Mouse (Mus musculus) kidney, postnatal 0 days (tissue): ENCODE measurements around the gene Pdk1. TPM values are rescaled to one million over a fixed set of nuclear protein-coding genes. Genes with fewer than 3 reads are reported as not detected.
A peak's percentile ranks its signal among the peaks of the same experiment; 100 is the strongest.
"Not testable (repeated sequence)": the region's sequence is repeated elsewhere in the genome, so short reads cannot be mapped to it uniquely, and the experiment has no call there.

Experiments used
- ATAC-seq: fragments of 200-750 bp; cut with Nextera tagmentation; replicated peaks from 2 replicates; pipeline ENCODE4 v1.8.0; 2017; ENCODE audit warnings: low read depth, moderate number of reproducible peaks, moderate TSS enrichment, moderate library complexity; ENCODE audit not compliant: low FRiP score
- DNase-seq: peaks from one replicate; pipeline ENCODE4 v3.0.0-alpha.2; 2016; ENCODE audit warnings: low spot score
- H3K27ac ChIP-seq: fragments of 300-500 bp; sonication (generic); 2 replicates; pipeline ENCODE4 v1.5.1; 2014; ENCODE audit warnings: mild to moderate bottlenecking
- H3K27me3 ChIP-seq: fragments of 300-500 bp; sonication (generic); 2 replicates; pipeline ENCODE4 v1.6.1; 2014; ENCODE audit warnings: low read length, mixed read lengths; ENCODE audit not compliant: insufficient read depth
- H3K36me3 ChIP-seq: fragments of 300-500 bp; sonication (generic); 2 replicates; pipeline ENCODE4 v1.6.1; 2014; ENCODE audit warnings: low read length, mixed read lengths; ENCODE audit not compliant: insufficient read depth
- H3K4me1 ChIP-seq: fragments of 300-500 bp; sonication (generic); replicated peaks from 2 replicates; pipeline ENCODE4 v1.6.1; 2014; ENCODE audit warnings: antibody characterized with exemption, low read length, mixed read lengths; ENCODE audit not compliant: insufficient read depth
- H3K4me2 ChIP-seq: fragments of 300-500 bp; sonication (generic); 2 replicates; pipeline ENCODE4 v1.6.1; 2014; ENCODE audit warnings: mild to moderate bottlenecking, low read length, moderate library complexity, mixed read lengths
- H3K4me3 ChIP-seq: fragments of 300-500 bp; sonication (generic); replicated peaks from 2 replicates; pipeline ENCODE4 v1.5.1; 2014; ENCODE audit warnings: low read depth, low read length
- H3K9ac ChIP-seq: fragments of 300-500 bp; sonication (generic); 2 replicates; pipeline ENCODE4 v1.6.1; 2014; ENCODE audit warnings: low read depth, low read length
- H3K9me3 ChIP-seq: fragments of 300-500 bp; sonication (generic); replicated peaks from 2 replicates; pipeline ENCODE4 v1.6.1; 2016; ENCODE audit warnings: low read length, inconsistent platforms, mixed read lengths
- CTCF ChIP-seq: IDR thresholded peaks from 2 replicates; pipeline ENCODE4 v1.5.1; 2016; ENCODE audit warnings: antibody characterized with exemption, low read depth, mild to moderate bottlenecking, moderate library complexity
- WGBS: fragments of 180-500 bp; shearing (Covaris S2); extraction: QIAGEN DNeasy Blood & Tissue Kit; methylation state at CpG from one replicate; pipeline ENCODE4 v1.1.7; 2014; 5-methylcytosine and 5-hydroxymethylcytosine counted together
- polyA plus RNA-seq: library from polyadenylated mRNA; unstranded; fragments of >200 nt; fragmentation: Nextera tagmentation; extraction: Ambion mirVana; gene quantifications from 2 replicates; pipeline ENCODE4 v1.2.1, GENCODE M21; 2015

Pdk1 gene
- polyA plus RNA-seq, 1 experiment from 2014 or later, result 39.6 TPM

GRCm38 (mm10) chr2:71835556-71835955 lies 37.5 kb upstream of the Pdk1 start:
- DNase-seq, result no peak
- Histone ChIP-seq H3K9ac (no peak overlapping the region), H3K36me3 (peaks cover 33% of the 10 kb centered on the region), H3K4me3 (no peak overlapping the region), H3K4me1 (no peaks in the 10 kb centered on the region), H3K9me3 (no peaks in the 10 kb centered on the region), H3K27me3 (no peaks in the 10 kb centered on the region), H3K4me2 (no peak overlapping the region), H3K27ac (no peak overlapping the region)
- TF ChIP-seq CTCF, result no peak
- WGBS, result 88% methylated on average over 8 of the region's 8 CpGs
- ATAC-seq, result no peak

GRCm38 (mm10) chr2:71836232-71836631 lies 36.8 kb upstream of the Pdk1 start:
- no peak for TF ChIP-seq CTCF
- no peak for DNase-seq
- Histone ChIP-seq H3K4me2 (no peak overlapping the region), H3K4me3 (no peak overlapping the region), H3K36me3 (peaks cover 33% of the 10 kb centered on the region), H3K27me3 (no peaks in the 10 kb centered on the region), H3K4me1 (no peaks in the 10 kb centered on the region), H3K9me3 (no peaks in the 10 kb centered on the region), H3K27ac (no peak overlapping the region), H3K9ac (no peak overlapping the region)
- WGBS, result 89% methylated on average over 4 of the region's 4 CpGs
- ATAC-seq, result no peak

- no peak for TF ChIP-seq CTCF
- no peak overlapping the region for H3K27ac ChIP-seq
- ATAC-seq, result no peak
- no peaks in the 10 kb centered on the region for H3K4me1 ChIP-seq
- no peak overlapping the region for H3K9ac ChIP-seq
- no peaks in the 10 kb centered on the region for H3K9me3 ChIP-seq
- no peak overlapping the region for H3K4me2 ChIP-seq
- H3K4me3 ChIP-seq, result no peak overlapping the region
- 49% methylated on average over 4 of the region's 4 CpGs for WGBS
- H3K36me3 ChIP-seq, result peaks cover 35% of the 10 kb centered on the region
- no peaks in the 10 kb centered on the region for H3K27me3 ChIP-seq
- no peak for DNase-seq
These were observed 35.8 kb upstream of the Pdk1 start for GRCm38 (mm10) chr2:71837261-71837660.

GRCm38 (mm10) chr2:71837791-71838190 lies 35.2 kb upstream of the Pdk1 start:
- Histone ChIP-seq H3K9me3 (no peaks in the 10 kb centered on the region), H3K9ac (no peak overlapping the region), H3K4me3 (no peak overlapping the region), H3K4me1 (no peaks in the 10 kb centered on the region), H3K36me3 (peaks cover 40% of the 10 kb centered on the region), H3K27ac (no peak overlapping the region), H3K27me3 (no peaks in the 10 kb centered on the region), H3K4me2 (no peak overlapping the region)
- DNase-seq (peak; percentile 81), ATAC-seq (no peak)
- 30% methylated on average over 6 of the region's 6 CpGs for WGBS
- TF ChIP-seq CTCF, result peak; percentile 78

GRCm38 (mm10) chr2:71843316-71843715 lies 29.7 kb upstream of the Pdk1 start:
- no peak overlapping the region for H3K4me3 ChIP-seq
- H3K9ac ChIP-seq, result no peak overlapping the region
- H3K27me3 ChIP-seq, result no peaks in the 10 kb centered on the region
- no peaks in the 10 kb centered on the region for H3K9me3 ChIP-seq
- DNase-seq (no peak), ATAC-seq (no peak)
- no peak for TF ChIP-seq CTCF
- no peak overlapping the region for H3K4me2 ChIP-seq
- peaks cover 45% of the 10 kb centered on the region for H3K36me3 ChIP-seq
- H3K27ac ChIP-seq, result no peak overlapping the region
- 74% methylated on average over 9 of the region's 9 CpGs for WGBS
- no peaks in the 10 kb centered on the region for H3K4me1 ChIP-seq

- Histone ChIP-seq H3K4me2 (no peak overlapping the region), H3K27ac (no peak overlapping the region), H3K4me3 (no peak overlapping the region), H3K9me3 (no peaks in the 10 kb centered on the region), H3K9ac (no peak overlapping the region), H3K27me3 (no peaks in the 10 kb centered on the region), H3K4me1 (no peaks in the 10 kb centered on the region), H3K36me3 (peaks cover 40% of the 10 kb centered on the region)
- no peak for TF ChIP-seq CTCF
- DNase-seq (no peak), ATAC-seq (no peak)
- 89% methylated on average over 6 of the region's 6 CpGs for WGBS
These were observed 28.1 kb upstream of the Pdk1 start for GRCm38 (mm10) chr2:71844906-71845305.

GRCm38 (mm10) chr2:71852161-71852560 lies 20.9 kb upstream of the Pdk1 start:
- H3K4me1 ChIP-seq, H3K9ac ChIP-seq, H3K4me3 ChIP-seq, ATAC-seq, H3K27ac ChIP-seq, H3K27me3 ChIP-seq, DNase-seq, H3K4me2 ChIP-seq, H3K9me3 ChIP-seq: not testable (repeated sequence)
- peaks cover 26% of the 10 kb centered on the region; the same call in 1 of the 2 replicates for H3K36me3 ChIP-seq
- peak; percentile 57 for TF ChIP-seq CTCF
- 2% methylated on average over 6 of the region's 8 CpGs for WGBS
